Mouse (Mus musculus): ENCODE measurements around the gene Mki67.

DNA sequence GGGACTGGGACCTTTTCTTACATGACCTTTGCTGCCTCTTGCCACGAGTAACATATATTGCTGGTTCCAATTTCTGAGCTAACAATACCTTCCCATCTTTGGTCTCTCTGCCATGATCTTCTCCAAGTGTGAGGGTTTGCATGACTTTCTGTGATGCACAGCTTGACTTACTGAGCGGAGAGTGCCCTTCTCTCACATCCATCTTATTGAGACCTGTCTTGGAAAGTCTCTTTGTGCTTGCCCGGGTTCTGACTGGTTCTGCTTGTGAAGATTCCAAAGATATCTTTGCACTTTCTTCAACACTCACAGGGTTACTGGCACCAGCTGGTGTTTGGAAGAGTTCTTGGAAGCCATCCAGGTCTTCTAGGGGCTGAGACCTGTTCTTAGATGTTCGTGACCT lies 20.0 kb downstream of the Mki67 start:
- TF ChIP-seq POLR2A (IDR thresholded peaks at IDR 0.05; ENCODE audit: low read depth, low read length) (no peak), CTCF (conservative IDR thresholded peaks at IDR 0.05; ENCODE audit: insufficient read depth, insufficient read length, low read depth, low read length) (no peak)

Data from kidney, adult 2 months (tissue).